Comparison of ENCODE assay signal across 21 mouse cellular contexts in genomic region chr6:6372421-6372820, GRCm38 (mm10).
A peak's percentile ranks its signal among the peaks of the same experiment; 100 is the strongest.
DNase-seq lines count a peak whose midpoint lies in the region; ATAC-seq lines count a peak whose summit lies in the region.
"Had no signal": no experiment of that assay in that cellular context is flagged by ENCODE, and none has a peak within 500 bp of the region (broad histone marks: within the 10 kb centered on the region; RNA-seq: fewer than 3 reads in every experiment).

No protein-coding gene starts in this region.

- no peak overlapping the region for H3K4me3 ChIP-seq in midbrain, embryonic 11.5 days (ENCODE audit: low read depth, low read length)
- H3K4me3 ChIP-seq in midbrain, embryonic 13.5 days (replicated peaks): no peak overlapping the region
- H3K4me3 ChIP-seq: embryonic facial prominence, embryonic 13.5 days; embryonic facial prominence, embryonic 15.5 days; erythroblast, embryonic 14.5 days; forebrain, embryonic 10.5 days; forebrain, embryonic 12.5 days had no signal

- WGBS in midbrain, embryonic 11.5 days: 79% methylated on average over 3 of the region's 3 CpGs
- WGBS in midbrain, embryonic 13.5 days: 91% methylated on average over 3 of the region's 3 CpGs

- DNase-seq in heart, adult 11 months: peak; percentile 55
- no peak for DNase-seq in heart, adult 9 months (ENCODE audit: low spot score in 2 of 2)
- peak; percentile 23 for DNase-seq in midbrain, embryonic 11.5 days (ENCODE audit: low spot score, missing footprints)
- DNase-seq in lung, postnatal 14 days: no peak
- DNase-seq: adrenal gland, adult 8-10 months; adrenal gland, postnatal 14 days; cerebellum, adult 11 months; cerebellum, adult 18-20 months; cerebellum, adult 8-10 months; cerebellum, adult 9-11 months; cerebellum, postnatal 14 days; cerebellum, postnatal 36 days; embryo, embryonic 11 days had no signal

- H3K9ac ChIP-seq in midbrain, embryonic 11.5 days (ENCODE audit: low read length): no peak overlapping the region
- H3K9ac ChIP-seq in midbrain, embryonic 13.5 days (replicated peaks): no peak overlapping the region
- H3K9ac ChIP-seq: embryonic facial prominence, embryonic 13.5 days; embryonic facial prominence, embryonic 15.5 days; forebrain, embryonic 12.5 days had no signal

- H3K4me2 ChIP-seq in midbrain, embryonic 11.5 days: no peak overlapping the region
- no peak overlapping the region for H3K4me2 ChIP-seq in midbrain, embryonic 13.5 days (replicated peaks)
- H3K4me2 ChIP-seq: embryonic facial prominence, embryonic 13.5 days; embryonic facial prominence, embryonic 15.5 days; forebrain, embryonic 12.5 days had no signal

- H3K9me3 ChIP-seq in midbrain, embryonic 11.5 days (ENCODE audit: control insufficient read depth, low read length): no peaks in the 10 kb centered on the region
- no peaks in the 10 kb centered on the region for H3K9me3 ChIP-seq in midbrain, embryonic 13.5 days
- H3K9me3 ChIP-seq: embryonic facial prominence, embryonic 13.5 days; embryonic facial prominence, embryonic 15.5 days; forebrain, embryonic 10.5 days; forebrain, embryonic 12.5 days had no signal

- H3K4me1 ChIP-seq in midbrain, embryonic 11.5 days (ENCODE audit: control insufficient read depth, insufficient read depth, low read length): no peaks in the 10 kb centered on the region
- H3K4me1 ChIP-seq in midbrain, embryonic 13.5 days (replicated peaks): no peaks in the 10 kb centered on the region
- H3K4me1 ChIP-seq: embryonic facial prominence, embryonic 13.5 days; embryonic facial prominence, embryonic 15.5 days; forebrain, embryonic 12.5 days had no signal

- no peak for ATAC-seq in midbrain, embryonic 11.5 days (ENCODE audit: low FRiP score)
- ATAC-seq in midbrain, embryonic 13.5 days: no peak
- ATAC-seq: activated CD4-positive, CD25-positive, alpha-beta regulatory T cell, adult 4 months had no signal

- no peak overlapping the region for H3K27ac ChIP-seq in midbrain, embryonic 11.5 days (ENCODE audit: low read depth, low read length)
- no peak overlapping the region for H3K27ac ChIP-seq in midbrain, embryonic 13.5 days
- H3K27ac ChIP-seq: embryonic facial prominence, embryonic 13.5 days; embryonic facial prominence, embryonic 15.5 days; forebrain, embryonic 10.5 days; forebrain, embryonic 12.5 days had no signal

- no peaks in the 10 kb centered on the region for H3K27me3 ChIP-seq in midbrain, embryonic 11.5 days (ENCODE audit: control insufficient read depth, insufficient read depth, low read length)
- H3K27me3 ChIP-seq in midbrain, embryonic 13.5 days: no peaks in the 10 kb centered on the region
- H3K27me3 ChIP-seq: forebrain, embryonic 12.5 days; Patski had no signal

- no peaks in the 10 kb centered on the region for H3K36me3 ChIP-seq in midbrain, embryonic 11.5 days (ENCODE audit: control insufficient read depth, insufficient read depth, low read length)
- no peaks in the 10 kb centered on the region for H3K36me3 ChIP-seq in midbrain, embryonic 13.5 days
- H3K36me3 ChIP-seq: embryonic facial prominence, embryonic 13.5 days; embryonic facial prominence, embryonic 15.5 days; forebrain, embryonic 10.5 days; forebrain, embryonic 12.5 days had no signal

Comparison
In these comparisons a context has a peak if more than half of its experiments do, and no peak if none do; other contexts are left out.
1. DNase-seq: peak in heart, adult 11 months (single experiment) and midbrain, embryonic 11.5 days (single experiment); none in heart, adult 9 months (0 of 2) and lung, postnatal 14 days (single experiment).